Mouse (Mus musculus): ENCODE measurements around the gene Zfp36l2. TPM values are rescaled to one million over a fixed set of nuclear protein-coding genes. Genes with fewer than 3 reads are reported as not detected.
"Not testable (repeated sequence)": the region's sequence is repeated elsewhere in the genome, so short reads cannot be mapped to it uniquely, and the experiment has no call there.

The Zfp36l2 gene
- 199 TPM in 2 replicates for total RNA-seq (2014; fragmentation: Nextera tagmentation)
- 91.5 and 99.4 TPM in 2 replicates for total RNA-seq (2017)

DNA sequence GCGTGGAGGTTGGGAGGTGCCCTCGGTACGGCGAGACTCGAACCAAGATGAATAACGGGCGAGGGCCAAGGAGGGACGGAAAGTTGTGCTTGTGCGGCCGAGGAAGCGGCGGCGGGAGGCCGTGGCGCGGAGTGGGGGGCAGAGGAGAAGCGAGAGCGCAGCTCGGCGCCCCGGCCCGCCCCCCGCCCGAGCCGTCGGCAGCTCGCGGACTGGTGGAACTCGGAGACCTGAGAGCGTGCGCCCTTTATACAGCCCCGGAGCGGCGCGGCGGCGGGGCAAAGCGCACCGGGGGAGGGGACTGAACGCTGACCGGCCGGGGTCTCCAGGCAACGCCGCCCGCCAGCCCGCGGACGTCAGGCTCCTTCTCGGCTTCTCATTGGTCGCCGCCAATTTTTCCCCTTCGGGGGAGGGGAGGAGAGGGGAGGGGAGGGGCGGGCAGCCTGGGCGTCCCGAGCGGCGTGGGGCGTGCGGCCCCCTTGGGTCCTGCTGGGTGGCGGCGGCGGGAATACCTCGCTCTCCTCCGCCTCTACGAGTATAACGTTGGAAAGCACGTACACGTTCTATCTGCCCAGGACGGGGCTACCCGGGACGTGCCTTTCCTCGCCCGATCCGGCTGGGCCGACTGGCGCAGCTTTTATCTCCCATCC lies at the start of gene Zfp36l2:
TSS of gene Zfp36l2 (minus strand) at position 221 of the 647 bp plus-strand sequence.
- ATAC-seq (replicated peaks; ENCODE audit: poor library complexity, severe bottlenecking): peak; percentile 38

DNA sequence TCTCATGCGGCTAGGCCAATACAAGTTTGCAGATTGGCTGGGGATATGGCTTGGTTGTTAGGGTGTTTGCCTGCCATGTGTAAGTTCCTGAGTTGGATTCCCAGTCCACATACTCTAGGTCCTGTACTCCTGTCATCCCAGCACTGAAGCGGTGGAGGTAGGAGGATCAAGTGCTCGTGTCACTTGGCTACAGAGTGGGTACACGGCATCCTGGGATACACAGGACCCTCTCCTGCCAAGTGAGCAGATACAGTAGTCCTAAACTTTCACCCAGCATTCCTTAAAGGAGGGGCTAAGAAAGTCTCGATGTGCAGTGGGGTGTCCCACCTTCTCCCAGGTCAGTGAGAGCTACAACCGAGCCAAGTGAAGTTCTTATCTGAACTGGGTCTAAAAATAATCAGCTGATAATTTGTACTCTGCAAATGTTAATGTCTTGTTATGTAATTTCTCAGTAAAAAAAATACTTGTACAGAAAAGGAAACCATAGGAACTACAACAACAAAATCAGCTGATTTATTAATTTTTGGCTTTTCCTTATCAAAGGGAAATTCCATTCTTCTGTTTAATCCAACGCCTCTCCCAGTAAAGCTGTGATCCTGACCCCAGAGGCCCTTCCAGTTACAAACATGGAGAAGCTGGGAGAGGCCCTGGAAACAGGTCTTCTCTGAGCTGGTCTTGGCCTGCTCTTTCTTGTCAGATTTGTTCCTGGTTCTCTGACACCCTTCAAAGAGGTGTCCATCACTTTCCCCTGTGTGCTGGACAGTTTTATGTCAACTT lies 49.2 kb upstream of the Zfp36l2 start:
- ATAC-seq (replicated peaks; ENCODE audit: poor library complexity, severe bottlenecking): no peak

DNA sequence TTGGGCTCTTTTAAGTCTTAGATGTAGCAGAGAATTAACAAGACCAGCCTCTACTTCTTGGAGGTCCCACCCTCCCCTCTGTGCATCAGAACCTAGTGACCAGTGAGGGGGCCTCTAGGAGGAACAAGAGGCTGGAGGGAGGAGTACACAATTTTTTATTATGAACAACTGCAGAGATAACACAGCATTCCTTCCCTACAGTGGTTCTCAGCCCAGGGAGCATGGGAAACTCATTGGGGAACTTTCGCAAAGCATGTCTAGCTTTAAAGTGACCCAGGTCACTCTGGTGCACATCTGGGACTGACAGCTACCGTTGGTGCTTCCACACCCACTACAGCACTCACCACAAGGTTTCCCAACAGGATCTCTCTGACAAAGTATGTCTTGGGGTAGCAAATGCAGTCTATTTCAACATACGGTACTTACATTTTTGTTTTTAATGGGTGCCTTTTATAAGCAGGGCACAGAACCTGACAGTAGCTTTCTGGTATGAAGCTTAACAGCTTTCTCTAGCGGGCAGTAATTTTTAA lies 47.7 kb upstream of the Zfp36l2 start:
- ATAC-seq (replicated peaks; ENCODE audit: poor library complexity, severe bottlenecking): peak; percentile 86

DNA sequence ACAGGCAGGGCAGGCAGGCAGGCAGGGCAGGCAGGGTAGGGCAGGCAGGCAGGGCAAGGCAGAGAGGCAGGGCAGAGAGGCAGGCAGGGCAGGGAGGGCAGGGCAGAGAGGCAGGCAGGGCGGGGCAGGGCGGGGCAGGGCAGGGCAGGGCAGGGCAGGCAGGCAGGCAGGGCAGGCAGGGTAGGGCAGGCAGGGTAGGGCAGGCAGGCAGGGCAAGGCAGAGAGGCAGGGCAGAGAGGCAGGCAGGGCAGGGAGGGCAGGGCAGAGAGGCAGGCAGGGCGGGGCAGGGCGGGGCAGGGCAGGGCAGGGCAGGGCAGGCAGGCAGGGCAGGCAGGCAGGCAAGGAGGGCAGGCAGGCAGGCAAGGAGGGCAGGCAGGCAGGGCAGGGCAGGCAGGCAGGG lies 47.0 kb upstream of the Zfp36l2 start:
- not testable (repeated sequence) for ATAC-seq (replicated peaks; ENCODE audit: poor library complexity, severe bottlenecking)

DNA sequence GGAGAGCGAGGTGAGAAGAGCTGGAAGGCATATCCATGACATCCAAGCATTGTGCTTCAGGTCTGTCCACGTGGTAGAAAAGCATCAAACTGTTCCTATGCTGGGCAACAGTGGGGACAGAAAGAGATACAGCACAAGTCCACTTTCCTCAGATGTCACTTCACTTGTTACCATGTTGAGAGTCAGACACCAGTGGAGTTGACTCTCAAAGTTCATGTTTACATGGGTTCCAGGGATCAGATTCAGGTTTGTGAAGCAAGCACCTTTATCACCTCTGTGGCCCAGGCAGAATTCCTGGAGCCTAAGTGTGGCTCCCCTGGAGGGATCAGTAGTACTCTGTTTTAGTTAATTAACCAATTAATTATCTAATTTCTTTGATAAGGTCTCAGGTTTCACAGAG lies 46.0 kb upstream of the Zfp36l2 start:
- ATAC-seq (replicated peaks; ENCODE audit: poor library complexity, severe bottlenecking): no peak

DNA sequence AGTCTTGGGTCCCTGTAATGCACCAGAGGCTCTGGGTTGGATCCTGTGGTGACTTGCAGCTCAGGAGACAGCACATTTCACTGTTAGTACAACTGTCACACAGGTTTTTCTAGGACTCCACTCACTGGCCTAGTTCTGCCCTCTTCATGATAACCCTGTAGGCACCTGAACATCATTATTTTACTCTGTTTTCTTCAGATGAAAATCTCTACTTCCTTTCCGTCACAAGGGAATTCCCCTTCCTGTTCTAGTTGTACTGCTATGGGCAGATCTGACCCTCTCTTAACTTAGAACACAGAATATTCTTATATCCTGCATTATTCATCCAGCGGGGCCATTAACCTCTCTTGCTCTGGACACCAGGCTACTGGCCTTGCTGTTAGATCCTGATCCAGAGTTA lies 43.6 kb upstream of the Zfp36l2 start:
- no peak for ATAC-seq (replicated peaks; ENCODE audit: poor library complexity, severe bottlenecking)

DNA sequence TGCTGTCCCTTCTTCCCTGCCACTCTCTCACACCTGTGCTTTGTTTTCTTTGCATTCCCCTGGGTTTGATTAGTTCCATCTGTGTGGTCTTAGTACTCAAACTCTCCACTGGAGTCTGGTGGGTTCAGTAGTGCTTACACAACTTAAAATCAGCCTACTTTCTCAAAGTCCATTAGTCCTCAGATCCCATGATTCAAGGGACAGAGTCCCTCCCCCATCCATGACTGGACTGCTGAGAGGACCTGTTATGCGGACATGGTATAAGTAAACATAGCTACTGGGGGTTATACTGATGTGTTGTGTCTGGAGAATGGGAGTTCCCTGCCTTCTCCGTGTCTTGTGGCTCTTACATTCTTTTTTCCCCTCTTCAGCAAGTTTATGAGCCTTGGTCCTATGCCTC lies 40.5 kb upstream of the Zfp36l2 start:
- no peak for ATAC-seq (replicated peaks; ENCODE audit: poor library complexity, severe bottlenecking)

DNA sequence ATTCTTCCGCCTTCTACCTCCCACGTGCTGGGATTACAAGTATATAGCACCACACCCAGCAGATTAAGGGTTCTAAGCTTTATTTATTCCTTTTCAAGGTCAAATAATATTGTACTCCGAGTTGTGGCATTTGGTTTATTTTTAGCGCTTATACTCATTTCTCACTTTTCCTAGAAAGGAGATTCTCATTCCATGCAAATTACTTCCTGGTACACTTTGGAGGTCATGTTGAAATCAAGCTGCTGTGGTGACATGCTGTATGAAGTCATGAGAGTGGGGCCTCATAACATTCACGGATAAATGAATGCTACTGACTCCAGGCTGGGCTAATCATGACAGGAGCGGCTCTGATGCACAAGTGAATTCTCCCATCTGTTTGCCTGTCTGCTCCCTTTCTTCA lies 38.9 kb upstream of the Zfp36l2 start:
- ATAC-seq (replicated peaks; ENCODE audit: poor library complexity, severe bottlenecking): peak; percentile 53

DNA sequence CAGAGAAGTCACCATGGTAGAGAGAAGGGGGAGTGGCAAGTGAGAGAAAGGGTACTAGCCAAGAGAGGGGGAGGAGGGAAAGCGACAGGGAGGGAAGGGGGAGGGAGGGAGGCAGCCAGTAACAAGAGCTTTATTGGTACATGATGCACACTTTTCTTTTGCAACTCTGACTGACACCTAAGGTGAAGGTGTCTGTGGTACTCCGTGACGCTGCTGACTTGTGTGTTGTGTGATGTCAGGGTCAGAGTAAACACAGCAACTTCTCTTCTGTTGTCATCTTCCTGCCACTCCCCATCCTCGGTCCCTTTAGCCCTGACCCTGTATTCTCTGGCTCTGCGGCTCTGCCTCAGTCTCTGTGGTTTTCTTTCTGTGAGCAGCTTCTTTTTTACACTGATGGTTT lies 38.5 kb upstream of the Zfp36l2 start:
- peak; percentile 40 for ATAC-seq (replicated peaks; ENCODE audit: poor library complexity, severe bottlenecking)

DNA sequence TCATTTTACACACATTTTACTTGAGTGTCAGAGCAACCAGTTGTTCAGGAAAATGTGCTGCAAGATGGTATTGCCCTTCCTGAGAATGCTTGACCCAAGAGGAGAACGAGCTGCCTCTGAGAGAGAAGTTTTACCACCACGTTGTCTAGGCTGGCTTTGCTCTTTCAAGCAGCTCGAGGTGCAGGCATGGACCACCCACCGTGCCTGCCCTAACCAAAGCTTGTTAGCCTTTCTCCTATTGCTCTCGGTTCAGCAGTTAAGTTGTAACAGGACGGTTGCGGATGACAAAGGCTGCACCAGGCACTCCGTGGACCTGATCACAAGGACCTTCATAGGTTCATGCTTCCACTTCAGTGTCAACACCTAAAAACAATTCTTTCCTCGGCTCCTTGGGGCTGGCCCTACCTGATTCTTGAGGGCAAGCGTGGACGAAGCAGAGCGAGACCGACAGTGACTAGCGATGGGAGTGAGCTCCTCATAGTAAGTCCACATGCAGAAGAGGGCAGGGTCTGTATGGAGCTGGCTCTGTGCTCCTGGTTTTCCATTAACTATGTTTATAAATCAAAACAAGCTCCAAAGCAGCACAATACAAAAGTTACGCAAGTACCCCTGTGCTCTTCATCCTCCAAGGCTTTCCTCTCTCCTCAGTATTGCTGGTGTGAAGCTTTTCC lies 36.6 kb upstream of the Zfp36l2 start:
- no peak for ATAC-seq (replicated peaks; ENCODE audit: poor library complexity, severe bottlenecking)

DNA sequence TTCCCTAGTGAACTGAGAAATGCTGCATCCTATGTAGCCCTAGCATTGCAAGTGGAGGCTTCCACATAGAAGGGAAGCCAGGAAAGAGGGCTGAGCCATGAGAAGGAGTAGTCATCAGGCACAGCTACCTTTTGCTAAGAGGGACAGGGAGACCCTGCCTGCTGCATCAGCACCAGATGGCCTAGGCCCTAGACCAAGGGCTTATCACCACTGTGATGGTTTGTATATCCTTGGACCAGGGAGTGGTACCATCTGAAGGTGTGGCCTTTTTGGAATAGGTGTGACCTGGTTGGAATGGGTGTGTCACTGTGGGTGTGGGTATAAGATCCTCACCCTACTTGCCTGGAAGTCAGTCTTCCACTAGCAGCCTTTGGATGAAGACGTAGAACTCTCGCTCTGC lies 31.1 kb upstream of the Zfp36l2 start:
- ATAC-seq (replicated peaks; ENCODE audit: poor library complexity, severe bottlenecking): not testable (repeated sequence)

DNA sequence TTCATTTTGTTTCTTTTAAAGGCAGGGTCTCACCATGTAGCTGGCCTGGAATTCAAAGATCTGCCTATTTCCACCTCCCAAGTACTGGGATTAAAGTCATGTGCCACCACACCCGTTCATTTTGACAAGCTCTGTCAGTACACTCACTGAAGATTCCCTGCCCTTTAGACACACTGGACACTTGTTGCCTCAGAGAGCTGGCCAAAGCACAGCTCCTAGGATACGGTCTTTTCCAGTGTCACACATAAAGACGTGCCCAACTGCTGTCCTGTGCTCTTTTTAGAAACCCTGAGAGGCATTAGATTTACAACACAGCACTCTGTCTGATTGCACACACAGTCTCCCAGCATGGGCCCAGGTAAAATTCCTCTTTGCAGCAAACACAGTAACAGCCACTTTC lies 29.9 kb upstream of the Zfp36l2 start:
- ATAC-seq (replicated peaks; ENCODE audit: poor library complexity, severe bottlenecking): no peak

DNA sequence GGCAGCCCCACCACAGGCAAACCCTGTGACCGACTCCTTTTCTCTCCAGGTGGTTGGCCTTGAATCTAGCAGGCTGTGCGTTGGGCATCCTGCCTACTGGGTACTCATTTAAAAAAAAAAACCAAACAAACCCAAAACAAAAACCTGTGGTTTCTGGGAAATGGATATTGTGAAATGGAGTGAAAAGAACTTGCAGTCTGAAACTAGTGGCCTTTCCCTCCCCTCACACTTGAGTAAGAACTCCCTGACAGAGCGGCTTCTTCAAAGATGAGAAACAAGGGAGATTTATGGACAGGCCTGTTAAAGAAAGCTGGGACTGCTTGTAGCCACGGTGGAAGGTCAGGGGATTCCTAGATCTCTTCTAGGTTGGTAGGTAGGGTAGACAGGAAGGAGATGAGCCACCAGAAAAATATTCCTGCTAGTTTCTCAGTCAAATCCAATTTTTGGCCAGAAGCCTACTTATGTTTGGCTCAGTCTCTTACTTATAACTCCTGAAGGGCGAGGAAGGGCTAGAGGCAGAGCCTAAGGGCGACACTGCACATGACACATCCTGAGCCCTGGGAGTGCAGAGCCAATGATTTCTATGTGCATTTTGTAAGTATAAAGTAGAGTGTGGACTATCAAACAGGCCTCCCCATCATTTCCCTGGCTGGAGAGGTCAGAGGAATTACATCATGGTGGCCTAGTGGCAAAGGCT lies 27.7 kb upstream of the Zfp36l2 start:
- ATAC-seq (replicated peaks; ENCODE audit: poor library complexity, severe bottlenecking): peak; percentile 75

DNA sequence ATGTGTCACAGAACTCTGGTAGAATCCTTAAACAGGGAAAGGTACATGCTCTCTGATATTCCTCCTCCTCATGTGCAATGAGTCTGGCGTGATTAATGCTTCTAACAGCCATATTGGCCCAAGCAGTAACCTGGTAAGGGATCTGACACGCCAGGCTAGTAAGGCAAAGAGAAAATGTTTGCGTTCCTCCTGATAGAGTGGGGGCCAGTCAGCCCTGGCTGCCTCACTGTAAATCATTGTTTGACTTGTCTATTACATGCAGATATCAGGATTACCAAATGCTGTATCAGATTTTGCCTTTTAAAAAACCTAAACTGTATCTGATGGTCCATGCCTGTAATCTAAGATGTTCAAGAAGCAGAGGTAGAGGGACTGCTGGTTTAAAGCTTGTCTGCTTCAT lies 25.7 kb upstream of the Zfp36l2 start:
- ATAC-seq (replicated peaks; ENCODE audit: poor library complexity, severe bottlenecking): no peak

DNA sequence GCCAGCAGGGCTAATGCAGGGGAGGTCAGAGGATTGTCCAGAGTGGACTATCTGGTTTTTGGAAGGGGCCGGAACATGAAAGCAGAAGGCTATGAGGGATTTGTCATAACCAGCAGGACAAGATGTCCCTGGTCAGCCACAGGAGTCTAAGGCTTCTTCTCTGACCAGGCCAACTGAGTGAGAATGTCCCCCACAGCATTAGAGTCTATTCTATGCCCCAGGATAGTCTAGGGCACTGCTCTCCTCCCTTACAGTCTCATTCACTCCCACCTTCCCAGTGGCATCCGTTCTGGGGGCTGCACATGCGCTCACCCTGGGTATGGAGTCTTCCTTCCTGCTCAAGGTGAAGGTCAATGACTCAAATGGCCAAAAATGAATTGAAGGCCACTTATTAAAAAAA lies 19.9 kb upstream of the Zfp36l2 start:
- ATAC-seq (replicated peaks; ENCODE audit: poor library complexity, severe bottlenecking): no peak

DNA sequence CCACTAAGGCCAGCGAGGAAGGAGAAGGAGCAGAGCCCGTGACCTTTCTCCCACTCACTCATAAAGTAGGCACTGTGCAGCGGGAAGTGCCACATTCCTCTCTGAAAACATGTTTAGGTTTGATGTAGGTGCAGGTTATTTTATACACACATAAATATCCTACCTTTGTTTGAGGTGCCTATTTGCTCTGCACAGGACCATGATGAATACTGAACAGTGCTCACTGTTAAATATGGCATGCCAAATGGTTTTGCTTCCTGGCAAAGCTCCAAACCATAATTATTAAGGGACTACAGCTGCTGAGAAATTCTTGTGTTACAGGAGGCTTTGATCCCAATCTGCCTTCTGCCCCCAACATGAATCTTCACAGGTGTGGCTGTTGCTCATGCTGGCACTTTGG lies 18.5 kb upstream of the Zfp36l2 start:
- no peak for ATAC-seq (replicated peaks; ENCODE audit: poor library complexity, severe bottlenecking)

DNA sequence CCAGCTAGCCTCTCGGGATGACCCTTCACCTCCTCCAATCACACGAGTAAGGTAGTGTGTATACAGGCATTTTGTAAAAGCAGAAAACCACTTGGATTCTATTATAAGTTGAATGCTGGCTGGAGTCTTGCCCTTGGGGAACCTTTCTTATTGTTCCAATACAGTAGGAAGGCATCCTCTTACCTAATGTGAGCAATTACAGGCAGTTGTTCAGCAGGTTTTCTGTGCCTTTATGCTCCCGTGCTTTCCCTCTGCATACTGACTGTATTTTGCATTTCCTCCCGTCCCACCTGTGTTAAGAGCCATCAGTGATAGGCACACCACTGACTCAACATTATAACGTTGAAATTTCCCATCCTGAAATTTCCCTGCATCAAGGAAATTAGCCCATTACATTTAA lies 17.2 kb upstream of the Zfp36l2 start:
- ATAC-seq (replicated peaks; ENCODE audit: poor library complexity, severe bottlenecking): no peak

DNA sequence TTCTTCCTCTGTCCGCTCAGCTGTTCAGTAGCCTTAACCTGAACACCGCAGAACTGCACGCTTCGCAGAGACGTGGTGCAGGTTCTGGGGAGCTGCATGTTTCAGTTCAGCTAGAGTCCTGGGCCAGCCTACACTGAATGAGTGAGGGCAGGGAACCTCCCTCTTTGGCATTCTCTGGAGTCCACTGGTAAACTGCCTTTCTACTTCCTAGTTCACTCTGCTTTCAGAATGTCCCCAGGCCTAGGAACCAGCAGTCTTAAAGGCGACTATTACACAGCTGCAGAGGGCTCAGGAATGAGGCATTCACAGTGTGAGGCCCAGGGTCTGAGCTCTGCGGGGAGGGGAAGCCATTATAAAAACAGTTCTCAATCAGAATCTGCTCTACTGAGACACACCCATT lies 15.6 kb upstream of the Zfp36l2 start:
- ATAC-seq (replicated peaks; ENCODE audit: poor library complexity, severe bottlenecking): no peak

DNA sequence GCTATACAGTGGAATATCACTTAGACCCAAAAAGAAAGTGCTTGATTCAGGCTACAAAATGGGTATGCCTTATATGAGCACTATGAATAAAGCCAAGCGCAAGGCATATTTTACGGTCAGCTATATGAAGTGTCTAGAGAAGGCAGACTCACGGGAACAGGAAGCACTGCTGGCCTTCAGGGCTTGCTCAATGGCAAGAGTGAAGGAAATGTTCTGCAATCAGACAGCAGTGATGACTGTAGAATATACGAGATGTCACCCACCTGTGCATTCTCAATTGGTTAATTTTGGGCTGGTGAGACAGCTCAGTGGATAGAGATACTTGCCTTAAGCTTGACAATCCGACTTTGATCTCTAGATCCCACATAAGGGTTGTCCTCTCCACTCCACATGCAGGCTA lies 13.4 kb upstream of the Zfp36l2 start:
- ATAC-seq (replicated peaks; ENCODE audit: poor library complexity, severe bottlenecking): peak; percentile 94

DNA sequence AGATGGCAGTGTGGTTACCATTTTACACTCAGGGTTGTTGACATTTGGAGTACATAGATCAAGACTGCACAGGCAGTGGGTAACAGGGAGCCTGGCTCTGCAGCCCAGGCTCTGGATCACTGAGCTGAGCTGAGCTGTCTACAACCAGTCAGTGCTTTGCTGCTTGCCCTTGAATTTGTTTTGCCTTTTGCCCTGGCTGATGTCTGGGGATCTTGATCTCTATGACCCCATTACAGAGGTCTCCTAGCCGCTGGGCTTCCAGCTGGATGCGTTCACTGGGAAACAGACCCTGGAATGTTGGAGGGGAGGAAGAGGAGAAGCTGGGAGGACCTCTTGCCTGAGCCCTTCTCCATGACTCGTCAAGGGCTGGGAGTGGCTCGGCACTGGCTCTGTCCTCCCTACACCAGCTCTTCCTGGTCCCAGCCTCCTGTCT lies 10.2 kb upstream of the Zfp36l2 start:
- ATAC-seq (replicated peaks; ENCODE audit: poor library complexity, severe bottlenecking): no peak

DNA sequence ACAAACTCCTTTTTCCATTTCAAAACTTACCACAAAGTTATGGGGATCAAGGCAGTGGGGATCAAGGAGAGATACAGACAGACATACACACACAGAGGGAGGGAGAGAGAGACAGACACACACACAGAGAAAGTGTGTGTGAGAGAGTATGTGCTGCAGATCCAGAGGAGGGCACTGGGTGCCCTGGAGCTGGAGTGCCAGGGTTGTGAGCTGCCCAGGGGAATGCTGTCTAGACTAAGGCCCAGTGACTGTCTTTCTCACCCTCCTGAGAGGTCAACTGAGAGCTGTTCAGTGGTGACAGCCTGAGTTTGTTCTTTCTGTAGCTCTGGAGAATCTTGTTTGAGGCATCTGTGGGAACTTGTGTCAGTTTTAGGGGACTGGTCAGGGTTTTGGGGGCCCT lies 8.6 kb upstream of the Zfp36l2 start:
- ATAC-seq (replicated peaks; ENCODE audit: poor library complexity, severe bottlenecking): no peak

All from granulocyte monocyte progenitor cell, adult 5-6 weeks (primary cell).